Mouse (Mus musculus): ENCODE measurements around the gene Prex1.

Prex1 gene

GRCm38 (mm10) chr2:166658380-166658779 lies 55.3 kb downstream of the Prex1 start:
- DNase-seq, result no peak

GRCm38 (mm10) chr2:166657451-166658011 lies 56.1 kb downstream of the Prex1 start:
- DNase-seq, result peak; percentile 46 to 66

GRCm38 (mm10) chr2:166656630-166657029 lies 57.0 kb downstream of the Prex1 start:
- no peak for DNase-seq

GRCm38 (mm10) chr2:166655727-166656520 lies 57.7 kb downstream of the Prex1 start:
- peak in 1 of 2 experiments; percentile 40 for DNase-seq

- DNase-seq, result no peak
Observed at GRCm38 (mm10) chr2:166655308-166655707, 58.3 kb downstream of the Prex1 start.

GRCm38 (mm10) chr2:166654875-166655274 lies 58.8 kb downstream of the Prex1 start:
- DNase-seq, result no peak

- no peak for DNase-seq
Observed at GRCm38 (mm10) chr2:166653564-166653963, 60.1 kb downstream of the Prex1 start.

GRCm38 (mm10) chr2:166652672-166653071 lies 61.0 kb downstream of the Prex1 start:
- no peak for DNase-seq

- no peak for DNase-seq
Observed at GRCm38 (mm10) chr2:166651317-166652030, 62.2 kb downstream of the Prex1 start.

GRCm38 (mm10) chr2:166650414-166650813 lies 63.2 kb downstream of the Prex1 start:
- DNase-seq, result peak; percentile 34 to 64

- DNase-seq, result no peak
Observed at GRCm38 (mm10) chr2:166647242-166647641, 66.4 kb downstream of the Prex1 start.

- DNase-seq, result no peak
Observed at GRCm38 (mm10) chr2:166646434-166647088, 67.1 kb downstream of the Prex1 start.

GRCm38 (mm10) chr2:166644816-166645215 lies 68.8 kb downstream of the Prex1 start:
- no peak for DNase-seq

GRCm38 (mm10) chr2:166642581-166642987 lies 71.0 kb downstream of the Prex1 start:
- DNase-seq, result no peak

GRCm38 (mm10) chr2:166639750-166640149 lies 73.9 kb downstream of the Prex1 start:
- DNase-seq, result no peak

- DNase-seq, result no peak
Observed at GRCm38 (mm10) chr2:166638947-166639641, 74.5 kb downstream of the Prex1 start.

GRCm38 (mm10) chr2:166638079-166638800 lies 75.4 kb downstream of the Prex1 start:
- no peak for DNase-seq

- no peak for DNase-seq
Observed at GRCm38 (mm10) chr2:166637673-166637990, 76.0 kb downstream of the Prex1 start.

- peak in 1 of 2 experiments; percentile 24 for DNase-seq
Observed at GRCm38 (mm10) chr2:166636867-166637672, 76.6 kb downstream of the Prex1 start.

- no peak for DNase-seq
Observed at GRCm38 (mm10) chr2:166635521-166635920, 78.1 kb downstream of the Prex1 start.
